Mouse (Mus musculus) MEL (cell line): ENCODE data around the gene Bcat2. TPM values are rescaled to one million over a fixed set of nuclear protein-coding genes. Genes with fewer than 3 reads are reported as not detected.

ENCODE experiments used
- DNase-seq: peaks from one replicate; pipeline ENCODE4 v3.0.0; 2011; ENCODE audit warnings: low read depth, low spot score
- H3K27ac ChIP-seq: 2 replicates; pipeline ENCODE4 v1.5.1; 2012; ENCODE audit warnings: low read depth, mild to moderate bottlenecking, control low read depth, low read length, moderate library complexity; ENCODE audit not compliant: control insufficient read depth
- H3K27me3 ChIP-seq, 2 experiments: fragments of 150-350 bp in 1 of 2; sonication (generic) in 1 of 2; 2 replicates each; pipeline ENCODE4 v1.6.1; 2012; ENCODE audit warnings: low read length in 2 of 2, mild to moderate bottlenecking in 2 of 2, improper control_type of control experiment in 1 of 2, moderate library complexity in 1 of 2; ENCODE audit not compliant: insufficient read depth in 2 of 2, control insufficient read depth in 1 of 2
- H3K36me3 ChIP-seq, 2 experiments: 2 replicates each; pipeline ENCODE4 v1.6.1; 2012 to 2014; ENCODE audit warnings: low read length in 2 of 2, improper control_type of control experiment in 1 of 2, inconsistent platforms in 1 of 2, mild to moderate bottlenecking in 1 of 2; ENCODE audit not compliant: insufficient read depth in 2 of 2, control insufficient read depth in 1 of 2
- H3K4me1 ChIP-seq, 2 experiments: fragments of 150-350 bp in 1 of 2; sonication (generic) in 1 of 2; 2 replicates each; pipeline ENCODE4 v1.6.1; 2012; ENCODE audit warnings: low read length in 2 of 2, improper control_type of control experiment in 1 of 2, mild to moderate bottlenecking in 1 of 2; ENCODE audit not compliant: insufficient read depth in 2 of 2, control insufficient read depth in 1 of 2
- H3K4me3 ChIP-seq, 2 experiments: fragments of 150-350 bp in 1 of 2; sonication (generic) in 1 of 2; 2 replicates each; pipeline ENCODE4 v1.5.1; 2012; ENCODE audit warnings: low read depth in 2 of 2, low read length in 2 of 2, mild to moderate bottlenecking in 2 of 2, moderate library complexity in 2 of 2, control low read depth in 1 of 2, improper control_type of control experiment in 1 of 2; ENCODE audit not compliant: control insufficient read depth in 1 of 2, insufficient read depth in 1 of 2
- H3K79me2 ChIP-seq: 2 replicates; pipeline ENCODE4 v1.6.1; 2012; ENCODE audit warnings: mild to moderate bottlenecking, low read length, moderate library complexity; ENCODE audit not compliant: control insufficient read depth, poor library complexity, insufficient read depth
- H3K9ac ChIP-seq: 2 replicates; pipeline ENCODE4 v1.6.1; 2012; ENCODE audit warnings: low read depth, mild to moderate bottlenecking, control low read depth, low read length, moderate library complexity; ENCODE audit not compliant: control insufficient read depth, poor library complexity, severe bottlenecking
- H3K9me3 ChIP-seq: fragments of 150-350 bp; sonication (generic); replicated peaks from 2 replicates; pipeline ENCODE4 v1.6.1; 2012; ENCODE audit warnings: mild to moderate bottlenecking, low read length, improper control_type of control experiment, moderate library complexity; ENCODE audit not compliant: insufficient read depth
- CHD2 ChIP-seq: IDR thresholded peaks from 2 replicates; pipeline ENCODE4 v1.6.1; 2011; ENCODE audit warnings: low read length, improper control_type of control experiment
- E2F4 ChIP-seq: IDR thresholded peaks from 2 replicates; pipeline ENCODE4 v1.6.1; 2011; ENCODE audit warnings: low read depth, low read length, improper control_type of control experiment, borderline replicate concordance
- EP300 ChIP-seq, 2 experiments: IDR thresholded peaks; 2 replicates each; pipeline ENCODE4 v1.6.1; 2011; ENCODE audit warnings: improper control_type of control experiment in 2 of 2, low read length in 2 of 2, low read depth in 1 of 2, mild to moderate bottlenecking in 1 of 2
- ETS1 ChIP-seq: IDR thresholded peaks from 2 replicates; pipeline ENCODE4 v1.6.1; 2012; ENCODE audit warnings: low read depth, mild to moderate bottlenecking, inconsistent platforms, low read length, improper control_type of control experiment, moderate library complexity
- GABPA ChIP-seq: IDR thresholded peaks from 2 replicates; pipeline ENCODE4 v1.6.1; 2012; ENCODE audit warnings: low read depth, mild to moderate bottlenecking, inconsistent platforms, low read length, improper control_type of control experiment, moderate library complexity
- HCFC1 ChIP-seq: IDR thresholded peaks from 2 replicates; pipeline ENCODE4 v1.6.1; 2012; ENCODE audit warnings: low read depth, mild to moderate bottlenecking, inconsistent platforms, low read length, improper control_type of control experiment, moderate library complexity
- JUND ChIP-seq: IDR thresholded peaks from 2 replicates; pipeline ENCODE4 v1.6.1; 2011; ENCODE audit warnings: low read depth, mild to moderate bottlenecking, improper control_type of control experiment, low read length
- MAFK ChIP-seq: IDR thresholded peaks from 2 replicates; pipeline ENCODE4 v1.6.1; 2011; ENCODE audit warnings: low read depth, mild to moderate bottlenecking, low read length, improper control_type of control experiment, borderline replicate concordance
- MAX ChIP-seq: IDR thresholded peaks from 2 replicates; pipeline ENCODE4 v1.6.1; 2011; ENCODE audit warnings: low read length, improper control_type of control experiment
- MAZ ChIP-seq: IDR thresholded peaks from 2 replicates; pipeline ENCODE4 v1.6.1; 2012; ENCODE audit warnings: low read depth, mild to moderate bottlenecking, inconsistent platforms, low read length, improper control_type of control experiment
- MEF2A ChIP-seq: IDR thresholded peaks from 2 replicates; pipeline ENCODE4 v1.6.1; 2014; ENCODE audit warnings: low read depth, mild to moderate bottlenecking, inconsistent platforms, low read length, improper control_type of control experiment; ENCODE audit not compliant: poor library complexity, insufficient replicate concordance, severe bottlenecking; ENCODE audit errors: extremely low read depth
- MXI1 ChIP-seq: IDR thresholded peaks from 2 replicates; pipeline ENCODE4 v1.6.1; 2011; ENCODE audit warnings: mild to moderate bottlenecking, low read depth, low read length, improper control_type of control experiment
- MYB ChIP-seq: IDR thresholded peaks from 2 replicates; pipeline ENCODE4 v1.6.1; 2011; ENCODE audit warnings: mild to moderate bottlenecking, low read depth, low read length, improper control_type of control experiment
- NRF1 ChIP-seq: IDR thresholded peaks from 2 replicates; pipeline ENCODE4 v1.6.1; 2014; ENCODE audit warnings: low read depth, mild to moderate bottlenecking, inconsistent platforms, low read length, improper control_type of control experiment, moderate library complexity; ENCODE audit not compliant: poor library complexity, insufficient read depth, severe bottlenecking
- POLR2AphosphoS2 ChIP-seq: IDR thresholded peaks from 2 replicates; pipeline ENCODE4 v1.6.1; 2011; ENCODE audit warnings: low read length, improper control_type of control experiment
- POLR2AphosphoS5 ChIP-seq: IDR thresholded peaks from 2 replicates; pipeline ENCODE4 v1.6.1; 2012; ENCODE audit warnings: low read depth, borderline replicate concordance, mild to moderate bottlenecking, inconsistent platforms, low read length, moderate library complexity, mixed read lengths
- SIN3A ChIP-seq: IDR thresholded peaks from 2 replicates; pipeline ENCODE4 v1.6.1; 2012; ENCODE audit warnings: low read length, improper control_type of control experiment, inconsistent platforms
- TAL1 ChIP-seq: IDR thresholded peaks from 2 replicates; pipeline ENCODE4 v1.6.1; 2012; ENCODE audit warnings: mild to moderate bottlenecking, inconsistent platforms, low read length, moderate library complexity, mixed read lengths
- TBP ChIP-seq: IDR thresholded peaks from 2 replicates; pipeline ENCODE4 v1.8.0; 2011; ENCODE audit warnings: low read depth, low read length, improper control_type of control experiment
- TCF12 ChIP-seq: IDR thresholded peaks from 2 replicates; pipeline ENCODE4 v1.6.1; 2014; ENCODE audit warnings: low read depth, mild to moderate bottlenecking, inconsistent platforms, low read length, improper control_type of control experiment, moderate library complexity
- UBTF ChIP-seq: IDR thresholded peaks from 2 replicates; pipeline ENCODE4 v1.6.1; 2012; ENCODE audit warnings: low read depth, mild to moderate bottlenecking, inconsistent platforms, low read length, improper control_type of control experiment, moderate library complexity, borderline replicate concordance; ENCODE audit not compliant: insufficient read depth
- ZKSCAN1 ChIP-seq: IDR thresholded peaks from 2 replicates; pipeline ENCODE4 v1.6.1; 2012; ENCODE audit warnings: low read depth, mild to moderate bottlenecking, inconsistent platforms, low read length, improper control_type of control experiment, moderate library complexity
- ZMIZ1 ChIP-seq: IDR thresholded peaks from 2 replicates; pipeline ENCODE4 v1.6.1; 2012; ENCODE audit warnings: low read depth, mild to moderate bottlenecking, inconsistent platforms, low read length, improper control_type of control experiment, moderate library complexity
- ZNF384 ChIP-seq: IDR thresholded peaks from 2 replicates; pipeline ENCODE4 v1.6.1; 2012; ENCODE audit warnings: low read depth, mild to moderate bottlenecking, inconsistent platforms, low read length, improper control_type of control experiment
- polyA plus RNA-seq, 2 experiments: library from polyadenylated mRNA; stranded (reverse) in 1 of 2; unstranded in 1 of 2; fragments of >175 nt in 1 of 2; fragments of >200 nt in 1 of 2; gene quantifications; 2 replicates each; pipeline versions ENCODE4 v1.2.1 to v1.2.4; 2012; ENCODE audit warnings: low replicate concordance in 2 of 2, low read depth in 1 of 2; ENCODE audit not compliant: insufficient read length in 2 of 2, insufficient read depth in 1 of 2, missing spikeins in 1 of 2
- total RNA-seq: library from RNA; depleted of rRNA; stranded (reverse); fragments of 300-350 nt; gene quantifications from 2 replicates; pipeline ENCODE4 v1.2.3, GENCODE M21; 2012

Gene Bcat2
- total and polyA plus RNA-seq, 3 experiments, result 49.4 to 140 TPM; not detected in 1

- DNase-seq, result peak; percentile 60
- H3K9me3 ChIP-seq, result no peaks in the 10 kb centered on the region
- H3K27ac ChIP-seq, result no peak overlapping the region
- H3K79me2 ChIP-seq, result no peaks in the 10 kb centered on the region
- peak overlapping the region; percentile 26; the same call in 1 of the 2 replicates for H3K9ac ChIP-seq
- H3K4me1 ChIP-seq, result peaks cover 9 to 26% of the 10 kb centered on the region in 2 experiments; a peak in 3 of 4 replicates
- peaks cover 0 to 2% of the 10 kb centered on the region in 2 experiments; a peak in 2 of 4 replicates for H3K36me3 ChIP-seq
- peaks cover 0 to 2% of the 10 kb centered on the region in 2 experiments; a peak in 2 of 4 replicates for H3K27me3 ChIP-seq
- TF ChIP-seq TCF12 (peak; percentile 55; the same call in 1 of the 2 replicates), JUND (no peak), SIN3A (0 out of 2 replicates have a peak, but pooled peaks have one; percentile 15), ETS1 (peak; percentile 73)
- H3K4me3 ChIP-seq, result no peak overlapping the region
Measured at GRCm38 (mm10) chr7:45616277-45616676, 46.3 kb downstream of the Bcat2 start.

GRCm38 (mm10) chr7:45617042-45617695, 47.2 kb downstream of the Bcat2 start, which contains the start of gene Fut1:
Fut1 (plus strand) TSS chr7:45617289.
- Histone ChIP-seq H3K79me2 (no peaks in the 10 kb centered on the region), H3K9ac (peak within 1 kb of the TSS; percentile 26; the same call in 1 of the 2 replicates), H3K27me3 (peaks cover 0 to 2% of the 10 kb centered on the region in 2 experiments; a peak in 2 of 4 replicates), H3K4me1 (peaks cover 9 to 26% of the 10 kb centered on the region in 2 experiments; a peak in 3 of 4 replicates)
- no peak for DNase-seq
- no peak for TF ChIP-seq GABPA
- TF ChIP-seq HCFC1, result no peak
- no peak for TF ChIP-seq ZKSCAN1
- no peak for TF ChIP-seq TAL1
- no peak for TF ChIP-seq MXI1
- no peak for TF ChIP-seq EP300 (IDR thresholded peaks at IDR 0.05; ENCODE audit: low read depth in 1 of 2, low read length in 2 of 2)
- TF ChIP-seq UBTF, result no peak
- no peak for TF ChIP-seq ZNF384
- no peak for TF ChIP-seq ZMIZ1
- TF ChIP-seq MEF2A, result no peak
- TF ChIP-seq E2F4, result no peak
- no peak for TF ChIP-seq MAZ
- no peak for TF ChIP-seq MYB
- TF ChIP-seq NRF1, result no peak
- TF ChIP-seq CHD2, result no peak
- TF ChIP-seq POLR2AphosphoS2, result no peak
- TF ChIP-seq MAFK, result no peak
- TF ChIP-seq MAX, result no peak
- TF ChIP-seq POLR2AphosphoS5, result no peak
- TF ChIP-seq TBP, result no peak
- TF ChIP-seq, all 39 proteins: peak for 0
- peak within 1 kb of the TSS in 1 of 2 experiments; percentile 4; a peak in 1 of 4 replicates for H3K4me3 ChIP-seq
- no peaks in the 10 kb centered on the region for H3K9me3 ChIP-seq
- H3K27ac ChIP-seq, result no peak within 1 kb of the TSS
- H3K36me3 ChIP-seq, result peaks cover 0 to 2% of the 10 kb centered on the region in 2 experiments; a peak in 2 of 4 replicates
